Mouse (Mus musculus): ENCODE results near the gene Sspn. TPM values are rescaled to one million over a fixed set of nuclear protein-coding genes. Genes with fewer than 3 reads are reported as not detected.

The Sspn gene
- not detected in 2 replicates for polyA plus RNA-seq (2012)

DNA sequence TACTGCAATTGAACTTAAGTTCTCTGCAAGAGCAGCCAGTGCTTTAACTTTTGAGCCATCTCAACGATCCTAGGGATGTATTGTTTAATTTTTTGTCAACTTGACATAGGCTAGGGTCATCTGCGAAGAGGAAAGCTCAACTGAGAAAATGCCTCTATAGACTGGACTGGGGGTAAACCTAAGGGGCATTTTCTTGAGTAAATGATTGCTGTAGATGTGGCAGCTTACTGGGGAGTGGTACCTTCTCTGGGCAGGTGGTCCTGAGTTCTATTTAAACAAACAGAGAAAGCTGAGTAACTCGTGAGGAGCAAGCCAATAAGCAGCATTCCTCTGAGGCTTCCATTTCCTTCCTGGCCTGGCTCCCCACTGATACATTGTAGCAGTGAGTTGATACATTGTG lies at the start of gene Sspn:
Gene Sspn, plus strand, starts transcription at position 301 of the 400 bp plus-strand sequence.
- H3K9me3 ChIP-seq (ENCODE audit: control insufficient read depth, low read length) = peaks cover 2% of the 10 kb centered on the region; the same call in 1 of the 2 replicates
- no peaks in the 10 kb centered on the region for H3K27me3 ChIP-seq (ENCODE audit: control insufficient read depth)
- H3K4me1 ChIP-seq (ENCODE audit: control insufficient read depth) = no peaks in the 10 kb centered on the region
- no peak within 1 kb of the TSS for H3K4me3 ChIP-seq (replicated peaks)
- H3K36me3 ChIP-seq (ENCODE audit: control insufficient read depth) = no peaks in the 10 kb centered on the region
- TF ChIP-seq TAL1 (IDR thresholded peaks at IDR 0.05; ENCODE audit: low read length) (no peak), GATA1 (IDR thresholded peaks at IDR 0.05; ENCODE audit: low read length) (no peak)

DNA sequence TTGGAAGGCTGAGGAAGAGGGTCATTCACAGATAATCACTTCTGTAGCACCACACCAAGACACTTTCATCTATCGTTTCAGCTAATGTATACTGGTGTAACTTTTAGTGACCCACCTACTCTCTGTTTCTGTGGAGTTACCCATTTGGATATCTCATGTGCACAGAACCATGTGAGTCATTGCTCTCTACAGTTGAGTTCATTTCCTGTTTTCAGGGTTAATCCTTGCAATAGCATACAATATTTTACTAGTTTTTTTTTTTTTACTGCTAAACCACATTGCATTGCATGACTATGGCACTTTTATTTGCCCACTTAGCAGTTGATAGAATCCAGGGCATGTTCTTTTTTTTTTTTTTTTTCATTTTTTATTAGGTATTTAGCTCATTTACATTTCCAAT lies 48.4 kb upstream of the Sspn start:
- Histone ChIP-seq H3K4me3 (replicated peaks) (no peak overlapping the region), H3K4me1 (ENCODE audit: control insufficient read depth) (no peaks in the 10 kb centered on the region), H3K9me3 (ENCODE audit: control insufficient read depth, low read length) (no peaks in the 10 kb centered on the region; the same call in 1 of the 2 replicates), H3K27me3 (ENCODE audit: control insufficient read depth) (no peaks in the 10 kb centered on the region), H3K36me3 (ENCODE audit: control insufficient read depth) (no peaks in the 10 kb centered on the region)
- no peak for TF ChIP-seq GATA1 (IDR thresholded peaks at IDR 0.05; ENCODE audit: low read length)
- TF ChIP-seq TAL1 (IDR thresholded peaks at IDR 0.05; ENCODE audit: low read length) = no peak

DNA sequence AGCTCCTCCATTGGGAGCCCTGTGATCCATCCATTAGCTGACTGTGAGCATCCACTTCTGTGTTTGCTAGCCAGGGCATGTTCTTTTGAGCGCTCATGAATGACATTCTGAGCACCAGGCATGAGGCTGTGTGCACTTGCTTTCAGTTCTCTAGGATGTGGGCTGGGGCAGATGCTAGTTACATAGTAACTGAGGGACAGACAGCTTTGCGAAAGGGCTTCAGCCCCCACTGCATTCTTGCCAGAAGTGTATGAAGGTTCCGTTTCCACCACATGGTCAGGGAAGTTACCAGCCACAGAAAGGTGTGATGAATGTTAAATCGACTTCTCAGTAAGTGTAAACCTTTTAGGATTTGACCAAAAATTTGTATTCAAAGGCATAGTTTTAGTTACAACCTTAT lies 47.8 kb upstream of the Sspn start:
- no peak for TF ChIP-seq TAL1 (IDR thresholded peaks at IDR 0.05; ENCODE audit: low read length)
- no peak for TF ChIP-seq GATA1 (IDR thresholded peaks at IDR 0.05; ENCODE audit: low read length)
- Histone ChIP-seq H3K9me3 (ENCODE audit: control insufficient read depth, low read length) (no peaks in the 10 kb centered on the region; the same call in 1 of the 2 replicates), H3K4me1 (ENCODE audit: control insufficient read depth) (no peaks in the 10 kb centered on the region), H3K4me3 (replicated peaks) (no peak overlapping the region), H3K36me3 (ENCODE audit: control insufficient read depth) (no peaks in the 10 kb centered on the region), H3K27me3 (ENCODE audit: control insufficient read depth) (no peaks in the 10 kb centered on the region)

DNA sequence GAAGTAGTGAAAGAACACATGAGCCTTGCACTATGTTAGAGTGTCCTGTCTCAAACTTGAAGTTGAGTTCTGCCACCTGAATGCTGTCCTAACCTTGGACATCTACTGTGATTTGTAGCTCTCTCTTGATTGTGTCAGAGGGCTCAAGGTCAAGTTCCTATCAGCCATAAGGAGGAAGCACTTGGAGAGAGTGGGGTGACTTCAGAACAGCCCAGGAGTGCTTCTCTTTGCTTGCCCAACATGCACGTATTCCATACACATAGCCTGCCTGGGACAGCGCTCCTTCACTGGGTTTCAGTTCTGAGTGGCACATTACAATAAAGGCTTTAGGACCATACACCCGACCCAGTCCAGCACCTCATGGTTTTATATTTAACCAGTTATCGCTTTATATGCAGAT lies 46.4 kb upstream of the Sspn start:
- Histone ChIP-seq H3K4me3 (replicated peaks) (no peak overlapping the region), H3K4me1 (ENCODE audit: control insufficient read depth) (no peaks in the 10 kb centered on the region), H3K27me3 (ENCODE audit: control insufficient read depth) (no peaks in the 10 kb centered on the region), H3K36me3 (ENCODE audit: control insufficient read depth) (no peaks in the 10 kb centered on the region), H3K9me3 (ENCODE audit: control insufficient read depth, low read length) (no peaks in the 10 kb centered on the region)
- TF ChIP-seq TAL1 (IDR thresholded peaks at IDR 0.05; ENCODE audit: low read length) (no peak), GATA1 (IDR thresholded peaks at IDR 0.05; ENCODE audit: low read length) (no peak)

DNA sequence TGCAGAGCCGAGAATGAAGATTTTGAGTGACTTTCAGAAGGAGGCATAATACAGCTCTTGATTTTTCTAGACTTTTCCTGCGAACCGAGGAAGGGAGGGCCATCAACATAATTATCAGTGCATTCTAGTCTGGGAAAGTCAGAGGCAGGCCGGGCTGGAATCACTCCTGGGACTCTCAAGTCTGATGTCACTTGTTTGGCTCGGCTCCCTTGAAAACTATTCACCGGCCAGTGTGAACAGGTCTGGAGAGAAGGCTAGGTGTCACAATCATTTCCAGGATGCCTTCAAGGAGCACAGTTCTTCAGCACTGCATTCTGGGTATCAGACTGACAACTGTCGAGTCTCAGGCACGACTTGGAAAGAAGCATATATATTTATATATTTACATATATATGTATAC lies 45.2 kb upstream of the Sspn start:
- Histone ChIP-seq H3K9me3 (ENCODE audit: control insufficient read depth, low read length) (no peaks in the 10 kb centered on the region), H3K27me3 (ENCODE audit: control insufficient read depth) (no peaks in the 10 kb centered on the region), H3K36me3 (ENCODE audit: control insufficient read depth) (no peaks in the 10 kb centered on the region), H3K4me3 (replicated peaks) (no peak overlapping the region), H3K4me1 (ENCODE audit: control insufficient read depth) (no peaks in the 10 kb centered on the region)
- no peak for TF ChIP-seq TAL1 (IDR thresholded peaks at IDR 0.05; ENCODE audit: low read length)
- no peak for TF ChIP-seq GATA1 (IDR thresholded peaks at IDR 0.05; ENCODE audit: low read length)

DNA sequence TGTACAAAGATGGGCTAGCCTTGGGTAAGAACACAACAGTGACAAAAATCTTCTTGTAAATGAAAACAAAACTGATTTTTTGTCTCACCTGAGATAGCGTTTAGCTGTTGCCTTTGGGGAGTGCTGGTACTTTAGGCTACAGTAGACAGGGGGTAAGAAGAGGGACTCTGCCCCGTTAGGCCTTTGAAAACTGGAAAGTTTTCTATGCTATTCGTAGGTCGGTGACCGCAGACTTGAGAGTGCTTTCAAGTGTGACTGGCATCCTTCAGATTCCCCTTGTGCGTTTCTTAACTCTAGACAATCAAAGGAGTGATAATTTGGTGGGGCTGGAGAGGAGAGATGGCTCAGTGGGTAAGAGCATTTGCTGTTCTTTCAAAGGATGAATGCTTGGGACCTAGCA lies 43.7 kb upstream of the Sspn start:
- no peak overlapping the region for H3K4me3 ChIP-seq (replicated peaks)
- no peak for TF ChIP-seq TAL1 (IDR thresholded peaks at IDR 0.05; ENCODE audit: low read length)
- no peak for TF ChIP-seq GATA1 (IDR thresholded peaks at IDR 0.05; ENCODE audit: low read length)
- no peaks in the 10 kb centered on the region for H3K27me3 ChIP-seq (ENCODE audit: control insufficient read depth)
- no peaks in the 10 kb centered on the region for H3K4me1 ChIP-seq (ENCODE audit: control insufficient read depth)
- no peaks in the 10 kb centered on the region for H3K9me3 ChIP-seq (ENCODE audit: control insufficient read depth, low read length)
- H3K36me3 ChIP-seq (ENCODE audit: control insufficient read depth) = no peaks in the 10 kb centered on the region

DNA sequence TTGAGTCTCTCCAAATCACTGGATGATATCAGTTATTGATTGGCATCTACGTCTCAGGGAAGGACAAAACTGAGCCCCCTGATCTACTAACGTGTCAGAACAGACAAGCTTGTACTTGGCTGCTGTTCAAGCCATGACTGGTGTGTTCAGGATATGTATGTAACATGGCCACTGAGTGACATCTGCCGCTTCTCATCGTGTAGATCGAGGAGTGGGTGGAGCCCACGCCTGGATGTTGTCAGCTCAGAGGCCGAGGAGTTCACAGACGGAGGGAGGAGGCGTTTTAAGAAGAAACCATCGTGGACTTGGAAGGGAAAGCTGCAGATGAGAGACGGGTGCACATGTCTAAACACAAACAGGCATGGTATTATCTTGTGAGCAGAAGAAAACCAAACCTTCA lies 39.5 kb upstream of the Sspn start:
- no peaks in the 10 kb centered on the region for H3K27me3 ChIP-seq (ENCODE audit: control insufficient read depth)
- H3K4me3 ChIP-seq (replicated peaks) = no peak overlapping the region
- no peaks in the 10 kb centered on the region for H3K4me1 ChIP-seq (ENCODE audit: control insufficient read depth)
- TF ChIP-seq GATA1 (IDR thresholded peaks at IDR 0.05; ENCODE audit: low read length) = no peak
- TF ChIP-seq TAL1 (IDR thresholded peaks at IDR 0.05; ENCODE audit: low read length) = no peak
- no peaks in the 10 kb centered on the region for H3K9me3 ChIP-seq (ENCODE audit: control insufficient read depth, low read length)
- H3K36me3 ChIP-seq (ENCODE audit: control insufficient read depth) = no peaks in the 10 kb centered on the region

DNA sequence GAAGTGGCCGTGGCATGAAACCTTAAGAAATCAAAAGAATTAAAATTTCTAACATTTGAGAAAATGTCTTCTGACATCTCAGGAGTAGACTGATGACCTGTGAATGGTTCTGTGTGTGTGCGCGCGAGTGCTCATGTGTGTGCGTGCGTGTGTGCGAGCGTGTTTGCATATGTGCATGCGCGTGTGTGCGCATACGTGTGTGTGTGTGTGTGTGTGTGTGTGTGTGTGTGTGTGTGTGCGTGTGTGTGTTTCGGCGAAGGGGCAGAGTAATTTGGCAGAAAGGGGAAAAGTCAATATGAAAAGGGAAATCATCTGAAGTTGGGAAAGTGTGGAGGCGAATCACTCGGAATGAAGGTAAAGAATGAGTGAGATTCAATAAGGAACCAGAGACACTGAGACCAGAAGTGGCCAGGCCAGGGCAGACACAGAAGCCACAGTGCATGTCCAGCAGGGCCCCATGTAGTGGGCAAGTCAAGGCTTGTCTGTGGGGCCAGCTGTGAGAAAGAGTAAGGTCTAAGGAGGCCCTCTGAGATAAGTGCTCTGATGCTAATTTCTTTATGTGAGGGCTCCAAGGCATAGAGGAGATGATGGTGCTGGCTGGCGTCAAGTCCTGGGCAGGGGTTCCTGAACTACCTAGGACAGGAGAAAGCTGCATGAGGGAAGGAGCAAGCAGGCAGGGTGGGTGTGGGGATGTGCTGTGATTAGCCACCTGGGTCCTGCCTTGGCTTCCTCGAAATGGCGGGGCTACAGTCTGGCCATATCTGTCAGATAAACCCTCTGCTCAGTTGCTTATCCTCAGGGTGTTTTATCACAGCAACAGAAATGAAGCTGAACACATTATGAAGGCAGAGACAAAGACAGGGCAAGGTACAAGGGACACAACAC lies 38.8 kb upstream of the Sspn start:
- Histone ChIP-seq H3K9me3 (ENCODE audit: control insufficient read depth, low read length) (no peaks in the 10 kb centered on the region), H3K4me1 (ENCODE audit: control insufficient read depth) (no peaks in the 10 kb centered on the region)
- TF ChIP-seq TAL1 (IDR thresholded peaks at IDR 0.05; ENCODE audit: low read length) (no peak), GATA1 (IDR thresholded peaks at IDR 0.05; ENCODE audit: low read length) (no peak)

DNA sequence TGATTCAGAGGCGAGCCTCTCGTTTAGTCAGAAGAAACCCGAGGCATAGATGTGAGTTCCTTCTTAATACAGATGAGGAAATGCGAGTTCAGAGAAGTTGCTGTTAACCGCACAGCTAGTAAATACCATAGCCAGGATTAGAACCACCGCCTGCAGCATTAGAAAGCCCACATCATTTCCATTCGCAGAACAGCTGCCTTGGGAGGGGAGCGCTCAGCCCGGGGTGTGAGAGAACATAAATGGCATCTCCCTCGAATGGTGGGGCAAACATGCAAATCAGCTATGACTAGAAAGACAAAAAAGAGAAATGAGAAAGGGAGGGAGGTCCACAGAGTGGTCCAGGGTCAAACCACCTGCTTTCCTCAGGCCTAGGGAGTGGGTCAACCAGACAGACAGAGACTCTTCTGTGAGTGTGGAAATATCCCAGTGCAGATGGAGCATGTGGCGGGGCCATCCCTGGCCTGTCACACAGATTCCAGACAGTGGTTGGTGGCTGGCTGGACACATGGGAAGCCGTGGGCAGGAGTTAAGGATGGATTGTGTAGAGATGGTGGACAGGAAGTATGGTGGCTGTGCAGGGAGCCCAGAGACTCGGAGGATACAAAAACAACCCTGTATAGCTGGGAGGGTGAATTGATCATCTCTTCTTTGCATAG lies 37.9 kb upstream of the Sspn start:
- Histone ChIP-seq H3K4me1 (ENCODE audit: control insufficient read depth) (no peaks in the 10 kb centered on the region), H3K36me3 (ENCODE audit: control insufficient read depth) (no peaks in the 10 kb centered on the region), H3K27me3 (ENCODE audit: control insufficient read depth) (no peaks in the 10 kb centered on the region), H3K9me3 (ENCODE audit: control insufficient read depth, low read length) (no peaks in the 10 kb centered on the region), H3K4me3 (replicated peaks) (no peak overlapping the region)
- TF ChIP-seq TAL1 (IDR thresholded peaks at IDR 0.05; ENCODE audit: low read length) (no peak), GATA1 (IDR thresholded peaks at IDR 0.05; ENCODE audit: low read length) (no peak)

More for the DNA sequence above, 38.8 kb upstream of the Sspn start:
- Histone ChIP-seq H3K4me3 (replicated peaks) (no peak overlapping the region), H3K36me3 (ENCODE audit: control insufficient read depth) (no peaks in the 10 kb centered on the region), H3K27me3 (ENCODE audit: control insufficient read depth) (no peaks in the 10 kb centered on the region)
